Mouse (Mus musculus) stomach, embryonic 16.5 days (tissue): ENCODE data around the gene Gm10190. TPM values are rescaled to one million over a fixed set of nuclear protein-coding genes. Genes with fewer than 3 reads are reported as not detected.
A peak's percentile ranks its signal among the peaks of the same experiment; 100 is the strongest.

Experiments used
- ATAC-seq: fragments of 200-750 bp; cut with Nextera tagmentation; 2 replicates; pipeline ENCODE4 v1.8.0; 2017; ENCODE audit warnings: moderate number of reproducible peaks, moderate TSS enrichment; ENCODE audit not compliant: insufficient read depth, low FRiP score
- H3K27ac ChIP-seq: fragments of 300-500 bp; sonication (generic); 2 replicates; pipeline ENCODE4 v1.5.1; 2014; ENCODE audit warnings: low read length
- H3K27me3 ChIP-seq: fragments of 300-500 bp; sonication (generic); 2 replicates; pipeline ENCODE4 v1.6.1; 2014; ENCODE audit warnings: low read length, control low read depth, mixed read lengths; ENCODE audit not compliant: control insufficient read depth, insufficient read depth
- H3K36me3 ChIP-seq: fragments of 300-500 bp; sonication (generic); 2 replicates; pipeline ENCODE4 v1.6.1; 2014; ENCODE audit warnings: low read length; ENCODE audit not compliant: control insufficient read depth, insufficient read depth
- H3K4me1 ChIP-seq: fragments of 300-500 bp; sonication (generic); 2 replicates; pipeline ENCODE4 v1.6.1; 2014; ENCODE audit warnings: low read length, control low read depth, mixed read lengths; ENCODE audit not compliant: control insufficient read depth, insufficient read depth
- H3K4me2 ChIP-seq: fragments of 300-500 bp; sonication (generic); 2 replicates; pipeline ENCODE4 v1.6.1; 2014; ENCODE audit warnings: low read depth, low read length, mixed read lengths
- H3K4me3 ChIP-seq: fragments of 300-500 bp; sonication (generic); replicated peaks from 2 replicates; pipeline ENCODE4 v1.5.1; 2014; ENCODE audit warnings: mild to moderate bottlenecking, low read length
- H3K9ac ChIP-seq: fragments of 300-500 bp; sonication (generic); 2 replicates; pipeline ENCODE4 v1.6.1; 2014; ENCODE audit warnings: low read length
- H3K9me3 ChIP-seq: fragments of 300-500 bp; sonication (generic); replicated peaks from 2 replicates; pipeline ENCODE4 v1.6.1; 2016; ENCODE audit warnings: low read length, control low read depth; ENCODE audit not compliant: control insufficient read depth
- WGBS: fragments of 180-500 bp; shearing (Covaris S2); extraction: QIAGEN DNeasy Blood & Tissue Kit; methylation state at CpG from one replicate; pipeline ENCODE4 v1.1.7; 2014; 5-methylcytosine and 5-hydroxymethylcytosine counted together
- polyA plus RNA-seq: library from polyadenylated mRNA; unstranded; fragments of >200 nt; fragmentation: Nextera tagmentation; extraction: Ambion mirVana; gene quantifications from 2 replicates; pipeline ENCODE4 v1.2.1, GENCODE M21; 2015

The Gm10190 gene
- polyA plus RNA-seq = not detected in 2 replicates

- Histone ChIP-seq H3K4me3 (peak within 1 kb of the TSS; percentile 53), H3K9me3 (no peaks in the 10 kb centered on the region), H3K4me1 (peaks cover 7% of the 10 kb centered on the region; the same call in 1 of the 2 replicates), H3K36me3 (no peaks in the 10 kb centered on the region), H3K27ac (peak within 1 kb of the TSS; percentile 34; the same call in 1 of the 2 replicates), H3K4me2 (peak within 1 kb of the TSS; percentile 87), H3K27me3 (0 out of 2 replicates have a peak, but pooled peaks cover 4% of the 10 kb centered on the region), H3K9ac (peak within 1 kb of the TSS; percentile 71)
- peak; percentile 100 for ATAC-seq
- WGBS = 3% methylated on average over 102 of the region's 102 CpGs
Measured at GRCm38 (mm10) chr17:80372989-80373725, at the start of gene Gm10190. Gm10190 (minus strand) TSS chr17:80373541.

- H3K4me1 ChIP-seq = no peaks in the 10 kb centered on the region
- H3K4me2 ChIP-seq = no peak overlapping the region
- ATAC-seq = no peak
- H3K36me3 ChIP-seq = peaks cover 13% of the 10 kb centered on the region; the same call in 1 of the 2 replicates
- WGBS = 90% methylated on average over 1 of the region's 1 CpGs
- no peak overlapping the region for H3K27ac ChIP-seq
- H3K9me3 ChIP-seq = no peaks in the 10 kb centered on the region
- H3K27me3 ChIP-seq = no peaks in the 10 kb centered on the region
- no peak overlapping the region for H3K4me3 ChIP-seq
- no peak overlapping the region for H3K9ac ChIP-seq
Measured at GRCm38 (mm10) chr17:80420998-80421397, 47.7 kb upstream of the Gm10190 start.

GRCm38 (mm10) chr17:80418572-80419210, 45.4 kb upstream of the Gm10190 start:
- Histone ChIP-seq H3K4me3 (no peak overlapping the region), H3K27ac (no peak overlapping the region), H3K9me3 (no peaks in the 10 kb centered on the region), H3K4me1 (no peaks in the 10 kb centered on the region), H3K9ac (no peak overlapping the region), H3K36me3 (peaks cover 18% of the 10 kb centered on the region; the same call in 1 of the 2 replicates), H3K27me3 (no peaks in the 10 kb centered on the region), H3K4me2 (no peak overlapping the region)
- ATAC-seq = no peak
- WGBS = 87% methylated on average over 10 of the region's 10 CpGs

GRCm38 (mm10) chr17:80411182-80411581, 37.8 kb upstream of the Gm10190 start:
- Histone ChIP-seq H3K36me3 (peaks cover 20% of the 10 kb centered on the region), H3K4me1 (no peaks in the 10 kb centered on the region), H3K9ac (no peak overlapping the region), H3K4me3 (no peak overlapping the region), H3K9me3 (no peaks in the 10 kb centered on the region), H3K4me2 (no peak overlapping the region), H3K27me3 (no peaks in the 10 kb centered on the region), H3K27ac (no peak overlapping the region)
- 69% methylated on average over 1 of the region's 1 CpGs for WGBS
- no peak for ATAC-seq

- no peak overlapping the region for H3K27ac ChIP-seq
- H3K4me3 ChIP-seq = no peak overlapping the region
- 95% methylated on average over 7 of the region's 7 CpGs for WGBS
- peaks cover 4% of the 10 kb centered on the region; the same call in 1 of the 2 replicates for H3K36me3 ChIP-seq
- H3K9ac ChIP-seq = no peak overlapping the region
- H3K27me3 ChIP-seq = no peaks in the 10 kb centered on the region
- H3K4me2 ChIP-seq = no peak overlapping the region
- H3K4me1 ChIP-seq = no peaks in the 10 kb centered on the region
- no peak for ATAC-seq
- H3K9me3 ChIP-seq = no peaks in the 10 kb centered on the region
Measured at GRCm38 (mm10) chr17:80398243-80398642, 24.9 kb upstream of the Gm10190 start.

- Histone ChIP-seq H3K27ac (no peak overlapping the region), H3K9ac (peak overlapping the region; percentile 61), H3K4me3 (peak overlapping the region; percentile 50), H3K4me2 (peak overlapping the region; percentile 72), H3K9me3 (no peaks in the 10 kb centered on the region), H3K27me3 (no peaks in the 10 kb centered on the region), H3K4me1 (no peaks in the 10 kb centered on the region), H3K36me3 (no peaks in the 10 kb centered on the region)
- ATAC-seq = peak; percentile 83
- WGBS = 11% methylated on average over 17 of the region's 17 CpGs
Measured at GRCm38 (mm10) chr17:80391423-80392403, 18.4 kb upstream of the Gm10190 start.

GRCm38 (mm10) chr17:80390024-80390423, 16.7 kb upstream of the Gm10190 start:
- H3K9ac ChIP-seq = no peak overlapping the region
- no peaks in the 10 kb centered on the region for H3K36me3 ChIP-seq
- no peaks in the 10 kb centered on the region for H3K27me3 ChIP-seq
- no peak overlapping the region for H3K27ac ChIP-seq
- no peaks in the 10 kb centered on the region for H3K9me3 ChIP-seq
- H3K4me1 ChIP-seq = no peaks in the 10 kb centered on the region
- H3K4me3 ChIP-seq = no peak overlapping the region
- ATAC-seq = no peak
- WGBS = 66% methylated on average over 10 of the region's 10 CpGs
- H3K4me2 ChIP-seq = no peak overlapping the region

- Histone ChIP-seq H3K27me3 (no peaks in the 10 kb centered on the region), H3K4me2 (no peak overlapping the region), H3K36me3 (no peaks in the 10 kb centered on the region), H3K4me1 (no peaks in the 10 kb centered on the region), H3K9ac (no peak overlapping the region), H3K4me3 (no peak overlapping the region), H3K9me3 (no peaks in the 10 kb centered on the region), H3K27ac (no peak overlapping the region)
- ATAC-seq = no peak
- 74% methylated on average over 1 of the region's 1 CpGs for WGBS
Measured at GRCm38 (mm10) chr17:80385671-80386070, 12.3 kb upstream of the Gm10190 start.
